In the genomic region with DNA sequence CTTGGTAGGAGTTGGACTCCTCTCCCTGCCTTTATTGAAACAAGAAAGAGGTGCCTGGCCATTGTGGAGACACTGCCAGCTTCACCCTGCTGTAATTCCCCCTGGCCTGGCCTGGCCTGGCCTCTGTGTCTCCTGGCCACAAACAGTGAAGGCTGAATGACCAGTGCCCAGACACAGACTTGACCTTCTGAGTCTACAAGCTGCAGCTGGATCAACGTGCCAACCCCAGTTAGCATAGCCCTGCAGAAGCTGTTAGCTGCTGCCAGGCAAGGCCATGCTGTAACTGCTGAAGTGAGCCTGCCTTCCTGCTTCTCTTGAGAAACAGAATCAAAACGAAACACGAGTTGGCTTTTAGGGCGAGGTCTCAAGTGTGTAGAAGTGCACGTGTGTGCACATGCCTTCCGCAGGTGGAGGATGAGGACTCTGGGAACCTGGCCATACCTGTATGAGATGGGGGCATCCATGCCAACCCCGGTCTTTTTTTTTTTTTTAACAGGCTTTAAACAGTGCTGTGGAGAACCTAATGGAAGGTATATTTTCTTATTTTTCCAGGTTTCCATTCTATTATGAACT, we compare ENCODE assay signal across 1 mouse cellular context.
TF ChIP-seq lines count a peak whose summit lies in the region.

No protein-coding gene starts in this region.

TF ChIP-seq in myocyte, 11 proteins besides CTCF, POLR2A, EP300 and RAD21 (continued from another document):
- TF ChIP-seq SRF (IDR thresholded peaks at IDR 0.05; ENCODE audit: control insufficient read depth, insufficient read length, low read depth) = no peak
- no peak for TF ChIP-seq CEBPB (IDR thresholded peaks at IDR 0.05; ENCODE audit: insufficient read depth, poor library complexity, severe bottlenecking)
- no peak for TF ChIP-seq REST (IDR thresholded peaks at IDR 0.05; ENCODE audit: insufficient read depth, insufficient read length)
- no peak for TF ChIP-seq MAX (IDR thresholded peaks at IDR 0.05; ENCODE audit: low read depth)
